Mouse (Mus musculus): ENCODE data around the gene Wdr18. TPM values are rescaled to one million over a fixed set of nuclear protein-coding genes. Genes with fewer than 3 reads are reported as not detected.

Wdr18 gene
- polyA plus RNA-seq, 1 experiment from 2014 or later: 123 TPM

DNA sequence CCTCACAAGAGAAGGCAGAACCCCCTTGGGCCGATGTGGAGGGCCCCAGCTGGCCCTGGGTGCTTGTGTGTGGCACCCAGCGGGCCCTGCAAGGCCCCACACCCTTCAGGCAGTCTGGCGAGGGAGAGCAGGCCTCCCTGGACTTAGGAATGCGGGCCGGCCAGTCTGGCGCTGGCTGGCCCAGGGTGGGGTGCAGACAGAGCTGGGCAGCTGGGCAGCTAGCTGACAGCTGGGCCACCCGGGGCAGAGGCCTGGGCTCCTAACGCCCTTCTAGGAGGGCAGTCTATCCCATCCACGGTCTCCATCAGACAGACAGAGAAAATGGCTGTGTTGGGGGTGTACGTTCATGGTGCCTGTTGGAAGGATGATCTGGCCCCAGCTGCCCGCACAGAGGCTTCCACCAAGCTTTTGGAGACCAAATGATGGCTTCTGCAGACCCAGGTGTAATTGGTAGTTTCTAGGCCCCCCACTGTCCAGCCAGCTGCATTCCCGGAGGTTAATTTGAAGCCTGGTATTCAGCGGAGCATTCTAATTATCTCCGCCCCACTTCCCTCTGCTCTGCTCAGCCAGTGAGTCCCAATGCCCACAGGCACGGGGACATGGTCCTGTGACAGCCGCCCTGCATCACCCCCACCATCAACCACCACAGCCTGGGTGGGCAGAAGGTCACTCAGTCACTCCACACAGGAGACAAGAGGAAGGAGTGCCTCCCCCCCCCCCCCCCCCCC lies 14.3 kb upstream of the Wdr18 start:
- ATAC-seq (replicated peaks; ENCODE audit: insufficient number of reproducible peaks, low FRiP score, low TSS enrichment, low read depth) (peak; percentile 54; the same call in 1 of the 2 replicates), DNase-seq (ENCODE audit: low spot score) (peak; percentile 77)
- H3K9ac ChIP-seq (replicated peaks; ENCODE audit: low read length): peak overlapping the region; percentile 40
- peak overlapping the region; percentile 59 for H3K27ac ChIP-seq (replicated peaks; ENCODE audit: low read depth, low read length)
- 0 out of 2 replicates have a peak overlapping the region, but pooled peaks have one; percentile 5 for H3K4me3 ChIP-seq (ENCODE audit: low read depth, low read length)
- H3K4me2 ChIP-seq (ENCODE audit: low read depth, low read length): no peak overlapping the region; the same call in 1 of the 2 replicates
- no peaks in the 10 kb centered on the region for H3K9me3 ChIP-seq (replicated peaks; ENCODE audit: control insufficient read depth, low read length)
- peaks cover 14% of the 10 kb centered on the region for H3K4me1 ChIP-seq (ENCODE audit: control insufficient read depth, insufficient read depth, low read length)
- WGBS: 16% methylated on average over 16 of the region's 16 CpGs
- H3K36me3 ChIP-seq (replicated peaks; ENCODE audit: control insufficient read depth, insufficient read depth, low read depth, low read length): peaks cover 2% of the 10 kb centered on the region; the same call in 1 of the 2 replicates
- no peaks in the 10 kb centered on the region for H3K27me3 ChIP-seq (ENCODE audit: control insufficient read depth, insufficient read depth, low read length)

DNA sequence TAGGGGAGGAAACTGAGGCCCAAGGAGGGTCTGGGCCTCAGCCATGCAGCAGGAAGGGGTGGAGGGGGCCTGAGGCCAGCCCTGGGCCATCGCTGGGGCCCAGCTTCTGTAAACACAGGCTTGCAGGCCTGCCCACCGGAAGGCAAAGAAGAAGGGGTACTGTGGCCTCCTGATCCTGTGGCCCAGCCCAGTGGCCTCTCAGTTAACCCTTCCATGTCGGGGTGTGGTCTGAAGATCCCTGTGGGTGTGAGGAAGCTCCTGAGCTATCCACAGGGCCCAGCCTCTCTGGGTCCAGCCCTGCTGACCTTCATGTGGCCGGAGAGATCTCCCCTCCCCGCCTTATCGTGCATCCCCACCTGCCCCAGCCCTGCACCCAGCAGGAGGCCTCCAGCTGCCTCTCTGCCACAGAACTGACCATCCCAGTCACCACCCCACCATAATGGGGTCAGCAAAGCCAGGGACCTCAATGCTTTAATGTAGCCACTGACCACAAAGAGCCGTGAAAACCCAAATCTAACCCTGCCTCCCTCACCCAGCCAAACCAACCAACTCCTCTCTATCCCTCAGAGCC lies 13.1 kb upstream of the Wdr18 start:
- Histone ChIP-seq H3K36me3 (replicated peaks; ENCODE audit: control insufficient read depth, insufficient read depth, low read depth, low read length) (peaks cover 7% of the 10 kb centered on the region), H3K4me3 (ENCODE audit: low read depth, low read length) (no peak overlapping the region), H3K9me3 (replicated peaks; ENCODE audit: control insufficient read depth, low read length) (no peaks in the 10 kb centered on the region), H3K4me2 (ENCODE audit: low read depth, low read length) (peak overlapping the region; percentile 19; the same call in 1 of the 2 replicates), H3K27me3 (ENCODE audit: control insufficient read depth, insufficient read depth, low read length) (no peaks in the 10 kb centered on the region), H3K27ac (replicated peaks; ENCODE audit: low read depth, low read length) (peak overlapping the region; percentile 59), H3K9ac (replicated peaks; ENCODE audit: low read length) (peak overlapping the region; percentile 37), H3K4me1 (ENCODE audit: control insufficient read depth, insufficient read depth, low read length) (peaks cover 14% of the 10 kb centered on the region)
- peak; percentile 22 for DNase-seq (ENCODE audit: low spot score)
- 14% methylated on average over 7 of the region's 7 CpGs for WGBS
- ATAC-seq (replicated peaks; ENCODE audit: insufficient number of reproducible peaks, low FRiP score, low TSS enrichment, low read depth): peak; percentile 25; the same call in 1 of the 2 replicates

DNA sequence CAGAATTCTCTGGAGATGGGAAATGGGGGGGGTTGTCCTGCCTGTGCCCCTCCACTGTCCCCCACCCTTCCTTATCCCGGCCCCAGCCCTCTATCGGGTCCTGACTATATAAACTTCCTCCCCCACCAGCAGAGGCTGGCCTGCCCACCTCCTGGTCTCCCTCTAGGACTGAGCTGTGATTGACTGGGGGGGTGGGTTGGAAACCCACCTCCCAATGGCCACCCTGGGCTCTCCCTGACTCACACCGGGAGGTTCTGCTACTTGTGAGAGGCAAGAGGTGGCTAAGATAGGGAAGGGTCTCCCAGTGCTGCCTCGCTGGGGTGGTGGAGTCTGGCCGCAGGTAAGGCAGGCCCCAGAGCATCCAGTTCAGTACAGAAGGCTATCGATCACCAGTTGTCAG lies 12.4 kb upstream of the Wdr18 start:
- WGBS: 73% methylated on average over 6 of the region's 6 CpGs
- no peak for ATAC-seq (replicated peaks; ENCODE audit: insufficient number of reproducible peaks, low FRiP score, low TSS enrichment, low read depth)
- no peak for DNase-seq (ENCODE audit: low spot score)
- Histone ChIP-seq H3K9ac (replicated peaks; ENCODE audit: low read length) (peak overlapping the region; percentile 13; the same call in 1 of the 2 replicates), H3K4me2 (ENCODE audit: low read depth, low read length) (no peak overlapping the region), H3K36me3 (replicated peaks; ENCODE audit: control insufficient read depth, insufficient read depth, low read depth, low read length) (peaks cover 7% of the 10 kb centered on the region), H3K4me1 (ENCODE audit: control insufficient read depth, insufficient read depth, low read length) (peaks cover 14% of the 10 kb centered on the region), H3K4me3 (ENCODE audit: low read depth, low read length) (no peak overlapping the region), H3K27ac (replicated peaks; ENCODE audit: low read depth, low read length) (no peak overlapping the region; the same call in 1 of the 2 replicates), H3K27me3 (ENCODE audit: control insufficient read depth, insufficient read depth, low read length) (no peaks in the 10 kb centered on the region), H3K9me3 (replicated peaks; ENCODE audit: control insufficient read depth, low read length) (no peaks in the 10 kb centered on the region)

DNA sequence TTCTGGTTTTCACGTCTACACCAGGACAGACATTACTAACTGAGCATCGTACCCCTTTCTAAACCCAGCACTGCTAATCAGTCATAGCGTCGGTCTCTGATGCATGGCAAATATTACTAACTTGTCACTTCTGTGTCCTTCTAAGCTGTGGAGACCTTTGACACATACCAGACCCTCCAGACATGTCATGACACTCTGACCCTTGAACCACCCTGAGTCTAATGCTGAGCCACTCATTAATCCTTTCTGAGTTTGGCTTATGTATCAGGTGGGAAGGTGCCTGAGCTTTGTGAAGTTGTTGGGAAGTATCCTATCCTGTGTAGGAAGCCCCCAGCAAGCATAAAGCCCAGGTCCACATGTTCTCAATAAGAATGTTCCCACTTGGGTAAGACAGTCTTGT lies 10.1 kb upstream of the Wdr18 start:
- no peak overlapping the region for H3K4me2 ChIP-seq (ENCODE audit: low read depth, low read length)
- no peak overlapping the region for H3K27ac ChIP-seq (replicated peaks; ENCODE audit: low read depth, low read length)
- H3K9ac ChIP-seq (replicated peaks; ENCODE audit: low read length): no peak overlapping the region
- H3K4me3 ChIP-seq (ENCODE audit: low read depth, low read length): no peak overlapping the region
- no peak for ATAC-seq (replicated peaks; ENCODE audit: insufficient number of reproducible peaks, low FRiP score, low TSS enrichment, low read depth)
- H3K36me3 ChIP-seq (replicated peaks; ENCODE audit: control insufficient read depth, insufficient read depth, low read depth, low read length): peaks cover 7% of the 10 kb centered on the region
- no peak for DNase-seq (ENCODE audit: low spot score)
- H3K27me3 ChIP-seq (ENCODE audit: control insufficient read depth, insufficient read depth, low read length): no peaks in the 10 kb centered on the region
- peaks cover 14% of the 10 kb centered on the region for H3K4me1 ChIP-seq (ENCODE audit: control insufficient read depth, insufficient read depth, low read length)
- no peaks in the 10 kb centered on the region for H3K9me3 ChIP-seq (replicated peaks; ENCODE audit: control insufficient read depth, low read length)
- 86% methylated on average over 4 of the region's 4 CpGs for WGBS

DNA sequence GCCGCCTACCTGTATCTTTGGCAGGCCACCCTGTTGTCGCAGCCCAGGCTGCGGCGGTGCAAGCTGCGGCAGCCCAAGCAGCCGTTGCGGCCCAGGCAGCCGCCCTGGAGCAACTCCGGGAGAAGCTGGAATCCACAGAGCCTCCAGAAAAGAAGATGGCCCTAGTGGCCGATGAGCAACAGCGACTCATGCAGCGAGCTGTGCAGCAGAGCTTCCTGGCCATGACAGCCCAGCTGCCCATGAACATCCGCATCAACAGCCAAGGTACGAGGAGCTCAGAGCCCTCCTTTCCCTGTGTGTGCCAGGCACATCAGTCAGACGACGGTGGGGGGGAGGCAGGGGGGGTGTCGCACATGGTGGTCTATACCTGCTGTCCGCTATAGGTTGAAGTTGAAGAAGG lies 9.3 kb upstream of the Wdr18 start:
- Histone ChIP-seq H3K9ac (replicated peaks; ENCODE audit: low read length) (no peak overlapping the region), H3K4me1 (ENCODE audit: control insufficient read depth, insufficient read depth, low read length) (peaks cover 10% of the 10 kb centered on the region), H3K4me3 (ENCODE audit: low read depth, low read length) (no peak overlapping the region), H3K36me3 (replicated peaks; ENCODE audit: control insufficient read depth, insufficient read depth, low read depth, low read length) (peaks cover 7% of the 10 kb centered on the region), H3K27me3 (ENCODE audit: control insufficient read depth, insufficient read depth, low read length) (no peaks in the 10 kb centered on the region), H3K9me3 (replicated peaks; ENCODE audit: control insufficient read depth, low read length) (no peaks in the 10 kb centered on the region), H3K27ac (replicated peaks; ENCODE audit: low read depth, low read length) (no peak overlapping the region), H3K4me2 (ENCODE audit: low read depth, low read length) (no peak overlapping the region)
- WGBS: 86% methylated on average over 18 of the region's 18 CpGs
- ATAC-seq (replicated peaks; ENCODE audit: insufficient number of reproducible peaks, low FRiP score, low TSS enrichment, low read depth) (no peak), DNase-seq (ENCODE audit: low spot score) (no peak)

DNA sequence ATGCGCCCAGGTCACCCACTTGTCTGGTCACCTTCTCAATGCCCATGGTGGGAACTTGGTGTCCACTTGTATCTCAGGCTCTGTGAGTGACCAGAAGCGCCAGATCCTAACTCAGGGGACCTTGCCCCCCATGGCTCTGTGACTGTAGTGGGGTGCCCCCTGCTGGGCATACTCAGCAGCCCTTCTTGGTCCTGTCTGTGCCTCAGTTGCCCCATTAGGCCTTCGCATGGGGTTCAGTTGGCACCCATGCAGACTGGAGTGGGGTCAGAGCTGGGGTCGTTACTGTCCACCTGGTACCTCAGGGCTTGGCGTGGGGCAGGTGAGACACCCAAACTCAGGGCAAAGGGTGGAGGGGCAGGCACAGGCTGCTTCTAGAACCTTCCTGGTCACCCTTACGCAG lies 6.0 kb upstream of the Wdr18 start:
- Histone ChIP-seq H3K36me3 (replicated peaks; ENCODE audit: control insufficient read depth, insufficient read depth, low read depth, low read length) (peaks cover 7% of the 10 kb centered on the region), H3K9me3 (replicated peaks; ENCODE audit: control insufficient read depth, low read length) (no peaks in the 10 kb centered on the region), H3K4me1 (ENCODE audit: control insufficient read depth, insufficient read depth, low read length) (no peaks in the 10 kb centered on the region), H3K4me2 (ENCODE audit: low read depth, low read length) (no peak overlapping the region), H3K27ac (replicated peaks; ENCODE audit: low read depth, low read length) (no peak overlapping the region), H3K9ac (replicated peaks; ENCODE audit: low read length) (no peak overlapping the region), H3K27me3 (ENCODE audit: control insufficient read depth, insufficient read depth, low read length) (no peaks in the 10 kb centered on the region), H3K4me3 (ENCODE audit: low read depth, low read length) (no peak overlapping the region)
- 92% methylated on average over 6 of the region's 6 CpGs for WGBS
- ATAC-seq (replicated peaks; ENCODE audit: insufficient number of reproducible peaks, low FRiP score, low TSS enrichment, low read depth) (no peak), DNase-seq (ENCODE audit: low spot score) (no peak)

DNA sequence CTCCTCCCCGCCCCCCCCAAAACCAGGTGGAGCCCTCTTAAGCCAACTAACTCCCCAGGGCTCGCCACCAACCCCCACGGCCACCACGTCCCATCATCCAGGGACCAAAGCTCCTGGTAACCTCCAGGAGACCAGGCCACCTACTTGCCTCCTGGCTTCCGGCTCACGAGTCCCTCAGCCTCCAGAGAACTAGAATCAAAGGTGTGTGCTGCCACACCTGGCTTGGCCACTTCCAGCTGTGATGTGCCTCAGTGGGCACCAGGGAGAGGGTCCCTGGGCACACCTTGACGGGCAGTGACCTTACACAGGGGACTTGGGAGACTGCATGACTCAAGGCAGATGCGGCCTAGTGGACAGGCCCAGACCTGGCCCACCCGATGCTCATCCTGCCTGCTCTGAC lies 4.3 kb upstream of the Wdr18 start:
- WGBS: 72% methylated on average over 9 of the region's 9 CpGs
- H3K27ac ChIP-seq (replicated peaks; ENCODE audit: low read depth, low read length): no peak overlapping the region
- H3K4me2 ChIP-seq (ENCODE audit: low read depth, low read length): no peak overlapping the region
- ATAC-seq (replicated peaks; ENCODE audit: insufficient number of reproducible peaks, low FRiP score, low TSS enrichment, low read depth) (no peak), DNase-seq (ENCODE audit: low spot score) (no peak)
- peaks cover 5% of the 10 kb centered on the region for H3K36me3 ChIP-seq (replicated peaks; ENCODE audit: control insufficient read depth, insufficient read depth, low read depth, low read length)
- no peaks in the 10 kb centered on the region for H3K27me3 ChIP-seq (ENCODE audit: control insufficient read depth, insufficient read depth, low read length)
- H3K9ac ChIP-seq (replicated peaks; ENCODE audit: low read length): no peak overlapping the region
- no peaks in the 10 kb centered on the region for H3K9me3 ChIP-seq (replicated peaks; ENCODE audit: control insufficient read depth, low read length)
- no peak overlapping the region for H3K4me3 ChIP-seq (ENCODE audit: low read depth, low read length)
- H3K4me1 ChIP-seq (ENCODE audit: control insufficient read depth, insufficient read depth, low read length): no peaks in the 10 kb centered on the region

DNA sequence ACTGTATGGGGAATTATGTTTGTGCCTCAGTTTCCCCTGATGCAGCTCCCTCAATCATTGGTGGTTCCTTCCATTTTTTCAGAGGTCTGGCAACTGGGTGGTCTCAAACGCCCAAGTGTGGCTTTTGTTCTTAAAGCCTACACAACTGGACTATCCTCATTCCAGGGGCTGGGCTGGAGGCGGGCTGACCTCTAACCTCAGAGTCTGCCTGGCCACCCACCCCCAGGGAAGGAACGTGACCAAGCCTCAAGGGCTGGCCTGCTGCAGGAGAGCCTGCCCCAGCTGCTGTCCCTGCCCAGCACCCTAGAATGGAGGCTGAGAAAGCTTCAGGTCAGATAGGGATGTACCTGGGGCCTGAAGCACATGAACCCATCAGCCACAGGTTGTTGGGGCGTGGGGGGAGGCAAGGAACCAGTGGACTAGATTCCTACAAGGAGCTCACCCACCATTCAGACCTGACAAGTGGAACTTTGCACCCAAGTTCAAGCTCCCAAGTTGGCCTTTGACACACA lies 3.3 kb upstream of the Wdr18 start:
- H3K27ac ChIP-seq (replicated peaks; ENCODE audit: low read depth, low read length): no peak overlapping the region
- 20% methylated on average over 4 of the region's 4 CpGs for WGBS
- no peaks in the 10 kb centered on the region for H3K27me3 ChIP-seq (ENCODE audit: control insufficient read depth, insufficient read depth, low read length)
- ATAC-seq (replicated peaks; ENCODE audit: insufficient number of reproducible peaks, low FRiP score, low TSS enrichment, low read depth): no peak
- H3K4me1 ChIP-seq (ENCODE audit: control insufficient read depth, insufficient read depth, low read length): no peaks in the 10 kb centered on the region
- H3K4me3 ChIP-seq (ENCODE audit: low read depth, low read length): no peak overlapping the region
- H3K36me3 ChIP-seq (replicated peaks; ENCODE audit: control insufficient read depth, insufficient read depth, low read depth, low read length): no peaks in the 10 kb centered on the region; the same call in 1 of the 2 replicates
- no peaks in the 10 kb centered on the region for H3K9me3 ChIP-seq (replicated peaks; ENCODE audit: control insufficient read depth, low read length)
- DNase-seq (ENCODE audit: low spot score): no peak
- no peak overlapping the region for H3K4me2 ChIP-seq (ENCODE audit: low read depth, low read length)
- H3K9ac ChIP-seq (replicated peaks; ENCODE audit: low read length): no peak overlapping the region
